Mouse (Mus musculus) 3T3-L1 (cell line): ENCODE measurements around the gene Olfr279.

Experiments used
- DNase-seq: peaks from one replicate; pipeline ENCODE4 v3.0.0-alpha.2; 2015; ENCODE audit warnings: low read depth, low spot score

The Olfr279 gene

DNA sequence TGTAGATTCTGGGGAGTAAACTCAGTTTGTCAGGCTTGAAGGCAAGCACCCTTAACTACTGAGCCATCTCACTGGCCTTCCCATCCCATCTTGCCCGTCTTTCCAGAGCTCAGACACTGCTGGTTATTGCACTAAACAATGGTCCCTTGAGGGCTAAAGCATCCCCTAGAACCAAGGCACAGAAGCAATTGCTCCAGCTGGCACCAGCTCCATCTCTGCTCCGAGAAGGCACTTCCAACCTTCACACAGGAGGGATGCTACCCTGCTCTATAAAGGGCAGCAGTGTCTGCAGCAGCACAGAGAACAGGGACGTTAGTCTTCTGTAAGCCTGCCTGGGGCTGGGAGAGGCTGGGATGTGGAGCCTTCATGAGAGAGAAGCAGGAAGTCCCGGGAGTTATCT is at the start of gene Olfr279:
Olfr279 (plus strand) TSS at position 301 of the 400 bp plus-strand sequence.
- DNase-seq = no peak

DNA sequence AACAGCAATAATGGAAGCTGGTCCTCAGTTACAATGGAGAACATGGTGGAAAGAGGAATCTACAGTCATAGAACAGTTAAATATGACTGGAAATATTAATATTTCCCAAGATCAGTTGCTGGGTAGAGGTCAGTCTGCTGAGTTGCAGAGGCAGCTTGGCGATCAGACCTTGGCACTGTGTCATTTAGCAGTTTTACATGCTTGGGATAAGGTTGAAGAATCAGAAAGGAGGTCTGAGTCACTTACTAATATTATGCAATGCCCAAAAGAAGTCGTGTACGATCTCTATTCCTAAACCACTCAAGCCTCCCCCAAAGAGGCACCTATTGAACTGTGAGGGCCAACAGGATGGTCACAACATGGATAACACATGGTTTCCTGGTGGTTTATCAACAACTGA is 47.6 kb upstream of the Olfr279 start:
- DNase-seq = no peak

DNA sequence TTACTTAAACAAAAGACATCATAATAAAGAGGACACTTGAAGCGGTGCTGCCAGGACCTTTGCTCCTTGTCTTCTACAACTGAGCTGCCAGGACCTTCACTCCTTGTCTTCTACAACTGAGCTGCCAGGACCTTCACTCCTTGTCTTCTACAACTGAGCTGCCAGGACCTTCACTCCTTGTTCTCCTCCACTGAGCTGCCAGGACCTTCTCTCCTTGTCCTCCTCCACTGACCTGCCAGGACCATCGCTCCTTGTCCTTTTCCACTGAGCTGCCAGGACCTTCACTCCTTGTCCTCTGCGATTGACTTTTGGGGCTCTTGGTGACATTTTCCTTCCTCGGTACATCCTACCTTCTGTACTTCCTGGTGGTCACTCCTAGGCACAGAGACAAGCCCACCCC is 43.7 kb upstream of the Olfr279 start:
- DNase-seq = no peak

DNA sequence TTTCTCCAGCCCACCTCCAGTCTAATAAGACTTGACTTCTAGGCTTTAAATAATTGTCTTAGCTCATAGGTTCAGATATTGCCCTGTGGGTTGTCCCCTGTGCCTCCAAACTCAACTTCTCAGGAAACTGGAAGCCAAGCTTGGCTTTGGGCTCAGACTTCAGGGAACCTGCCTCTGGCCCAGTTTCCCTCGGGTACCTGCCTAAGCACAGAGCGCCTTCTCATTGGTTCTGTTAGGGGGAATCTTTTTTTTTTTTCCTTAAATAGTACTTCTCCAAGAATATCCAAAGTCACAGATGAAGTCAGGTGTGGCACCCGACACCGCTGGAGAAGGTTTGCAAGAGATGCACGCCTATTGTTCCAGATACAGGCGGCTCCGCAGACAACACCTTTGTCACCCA is 39.9 kb upstream of the Olfr279 start, which contains the start of gene Olfr281:
Olfr281 (plus strand) TSS at position 301 of the 400 bp plus-strand sequence.
- DNase-seq = no peak

DNA sequence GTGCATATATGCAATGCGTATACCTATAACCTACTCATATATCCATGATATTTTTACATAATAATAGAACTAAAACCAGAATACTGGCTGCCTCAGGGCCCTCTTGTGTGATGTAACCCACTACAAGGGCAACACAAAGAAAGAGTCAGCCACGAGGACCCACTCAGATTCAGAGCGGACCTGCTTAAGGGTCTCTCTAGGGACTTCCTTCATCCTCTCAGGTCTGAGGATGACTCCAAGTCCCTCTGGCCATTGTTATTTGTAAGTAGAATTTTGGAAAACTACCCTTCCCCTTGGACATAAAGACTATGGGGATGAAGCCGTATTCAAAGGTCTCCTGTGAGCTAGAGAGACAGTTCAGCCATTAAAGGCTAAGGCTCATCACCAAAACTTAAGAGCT is 22.6 kb upstream of the Olfr279 start, which contains the start of gene OR5BS1P:
OR5BS1P (plus strand) TSS at position 301 of the 400 bp plus-strand sequence.
- no peak for DNase-seq

DNA sequence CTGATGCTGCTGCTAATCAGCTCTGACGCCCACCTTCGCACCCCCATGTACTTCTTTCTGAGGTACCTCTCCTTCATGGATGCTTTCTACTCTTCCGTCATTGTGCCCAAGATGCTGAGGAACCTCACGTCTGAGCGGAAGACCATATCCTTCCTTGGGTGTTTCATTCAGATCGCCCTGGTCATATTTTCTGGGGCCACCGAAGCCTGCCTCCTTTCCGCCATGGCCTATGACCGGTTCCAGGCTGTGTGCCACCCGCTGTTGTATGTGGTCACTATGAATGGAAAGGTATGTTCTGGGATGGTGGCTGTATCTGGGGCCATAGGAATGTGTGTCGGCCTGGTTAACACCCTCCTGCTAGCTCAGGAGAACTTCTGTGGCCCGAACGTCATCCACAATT is 20.7 kb upstream of the Olfr279 start:
- no peak for DNase-seq

DNA sequence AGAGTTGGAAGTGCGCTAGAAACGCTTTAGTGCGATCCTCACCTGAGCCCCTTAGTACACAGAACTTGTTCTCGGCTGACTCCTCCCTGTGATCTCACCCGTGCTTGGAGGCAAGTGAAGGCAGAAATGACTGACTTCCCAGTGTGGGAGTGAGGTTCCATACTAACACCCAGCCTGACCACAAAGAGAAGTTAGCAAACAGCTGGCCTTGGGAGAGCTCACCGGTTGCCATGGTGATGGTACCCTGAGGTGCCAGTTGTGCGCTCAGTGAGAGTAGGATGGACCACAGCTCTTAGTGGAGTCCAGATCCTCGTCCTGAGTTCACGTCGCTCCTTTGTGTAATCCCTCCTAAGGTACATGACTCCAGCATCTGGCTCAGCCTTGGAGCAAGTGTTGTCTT is 17.2 kb upstream of the Olfr279 start:
- no peak for DNase-seq

DNA sequence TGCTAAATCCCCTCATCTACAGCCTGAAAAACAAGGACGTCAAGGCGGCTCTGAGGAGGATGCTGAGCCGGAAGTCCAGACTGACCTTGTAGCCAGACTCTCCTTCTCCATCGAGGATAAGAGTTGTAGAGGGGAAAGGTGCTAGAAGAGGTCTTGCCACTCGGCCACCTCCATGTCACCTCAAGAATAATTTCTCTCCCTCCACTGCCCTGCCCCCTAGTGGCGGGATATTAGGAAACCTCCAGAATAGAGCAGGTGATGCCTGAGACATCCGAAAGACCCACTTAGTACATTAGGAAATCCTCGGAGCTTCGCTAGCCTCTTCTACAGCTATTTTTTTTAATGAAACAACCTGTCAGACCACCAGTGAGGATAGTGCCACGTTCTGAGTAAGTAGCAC is 16.8 kb upstream of the Olfr279 start:
- peak; percentile 44 for DNase-seq

DNA sequence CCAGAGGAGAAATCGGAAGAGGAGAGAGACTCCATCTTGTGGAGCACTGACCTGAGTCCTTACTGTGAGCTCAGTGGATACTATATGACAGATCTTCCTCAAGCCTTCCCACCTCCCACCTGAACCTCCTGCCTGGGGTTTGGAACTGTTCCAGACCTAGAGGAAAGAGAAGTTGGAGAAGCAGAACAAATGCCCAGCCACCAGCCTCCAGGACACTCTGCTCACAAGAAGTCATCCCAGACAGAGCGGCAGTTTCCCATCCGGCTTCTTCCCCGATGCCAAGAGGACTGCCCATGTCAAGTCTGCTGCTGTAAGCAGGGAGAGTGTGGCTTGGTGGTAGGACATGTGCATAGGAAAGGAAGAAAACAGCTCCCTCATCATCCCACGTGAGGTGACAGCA is 15.9 kb upstream of the Olfr279 start:
- DNase-seq = no peak

DNA sequence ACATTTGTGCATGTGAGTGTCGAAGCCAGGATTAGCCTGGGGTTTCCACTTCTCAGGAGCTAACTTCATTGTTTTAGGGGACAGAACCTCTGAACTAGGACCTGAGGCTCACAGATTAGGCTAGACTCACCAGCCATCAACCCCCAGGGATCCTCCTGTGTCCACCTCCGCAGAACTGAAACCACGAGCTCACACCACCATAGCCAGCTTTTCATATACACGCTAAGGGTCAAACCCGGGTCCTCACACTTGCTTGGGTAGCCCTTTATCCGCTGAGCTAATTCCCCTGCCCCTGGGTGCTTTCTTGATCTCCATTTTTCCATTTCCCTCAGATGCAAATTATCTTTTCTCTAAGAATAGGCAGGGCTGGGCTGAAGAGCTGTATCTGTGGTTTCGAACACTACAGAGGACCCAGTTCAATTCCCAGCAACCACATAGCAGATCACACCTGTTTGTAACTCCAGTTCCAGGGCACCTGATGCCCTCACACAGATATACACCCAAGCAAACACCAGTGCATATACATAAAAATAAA is 12.6 kb upstream of the Olfr279 start:
- DNase-seq = no peak

DNA sequence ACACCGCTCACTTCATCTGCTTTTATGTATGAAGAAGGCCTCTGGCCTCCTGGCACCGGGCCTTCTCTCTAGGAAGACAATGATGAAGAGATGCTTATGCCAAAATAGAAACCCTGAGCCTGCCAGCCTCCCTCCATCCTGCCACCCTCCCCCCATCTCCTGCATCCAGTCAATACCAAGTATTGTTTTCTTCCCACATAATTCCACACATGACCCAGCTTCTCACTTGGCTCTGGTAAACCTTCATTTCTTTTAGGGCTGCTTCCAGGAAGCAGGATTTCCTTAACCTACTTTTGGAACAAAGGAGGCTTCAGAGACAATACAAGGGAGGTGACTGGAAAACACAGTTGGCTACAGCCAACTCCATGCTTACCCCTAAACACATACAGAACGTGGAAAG is 9.5 kb upstream of the Olfr279 start, which contains the start of gene Lalba:
Lalba (minus strand) TSS at position 21 of the 400 bp plus-strand sequence.
- no peak for DNase-seq

DNA sequence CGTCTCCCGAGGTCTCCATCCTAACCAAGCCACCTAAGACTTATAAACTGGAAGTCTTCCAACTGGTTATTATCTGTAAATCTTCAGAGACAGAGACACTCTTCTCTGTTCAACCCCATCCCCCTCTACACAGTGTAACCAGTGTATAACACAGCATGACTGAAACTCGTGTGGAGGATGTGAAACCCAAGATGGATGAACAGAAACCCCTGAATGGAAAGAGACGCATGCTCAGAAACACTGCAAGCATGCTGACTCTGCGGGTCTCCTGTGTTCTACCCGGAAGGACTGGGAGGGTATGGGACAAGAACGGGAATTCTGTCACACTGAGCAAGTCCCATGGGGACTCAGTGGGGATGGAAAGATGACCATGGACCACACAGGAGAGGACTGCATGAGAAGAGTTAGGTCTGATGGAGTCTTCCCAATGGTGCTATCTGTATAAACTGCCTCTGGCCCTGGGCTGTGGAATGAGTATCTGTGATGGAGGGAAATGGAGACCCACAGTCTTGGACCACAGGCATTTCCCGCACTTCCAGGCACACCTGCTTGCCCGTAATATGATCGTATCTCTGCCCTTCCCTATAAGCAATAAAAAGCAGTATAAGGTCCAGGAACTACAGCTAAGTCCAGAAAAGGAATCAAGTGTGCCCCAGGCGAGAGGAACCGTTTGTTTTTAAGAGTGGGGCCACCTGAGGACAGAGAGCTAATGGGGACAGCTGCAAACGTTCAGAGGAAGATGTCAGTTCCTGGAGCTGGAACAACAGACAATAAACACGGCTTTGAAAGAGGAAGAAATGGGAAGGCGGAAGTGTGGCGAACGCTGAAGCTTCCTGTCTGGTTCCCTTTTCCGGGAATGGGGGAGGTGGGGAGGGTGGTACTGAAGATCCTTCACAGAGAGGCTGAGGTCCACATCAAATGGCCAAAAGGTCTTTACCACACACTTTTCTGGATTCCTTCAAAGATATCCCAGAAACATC is 8.0 kb upstream of the Olfr279 start:
- DNase-seq = no peak

DNA sequence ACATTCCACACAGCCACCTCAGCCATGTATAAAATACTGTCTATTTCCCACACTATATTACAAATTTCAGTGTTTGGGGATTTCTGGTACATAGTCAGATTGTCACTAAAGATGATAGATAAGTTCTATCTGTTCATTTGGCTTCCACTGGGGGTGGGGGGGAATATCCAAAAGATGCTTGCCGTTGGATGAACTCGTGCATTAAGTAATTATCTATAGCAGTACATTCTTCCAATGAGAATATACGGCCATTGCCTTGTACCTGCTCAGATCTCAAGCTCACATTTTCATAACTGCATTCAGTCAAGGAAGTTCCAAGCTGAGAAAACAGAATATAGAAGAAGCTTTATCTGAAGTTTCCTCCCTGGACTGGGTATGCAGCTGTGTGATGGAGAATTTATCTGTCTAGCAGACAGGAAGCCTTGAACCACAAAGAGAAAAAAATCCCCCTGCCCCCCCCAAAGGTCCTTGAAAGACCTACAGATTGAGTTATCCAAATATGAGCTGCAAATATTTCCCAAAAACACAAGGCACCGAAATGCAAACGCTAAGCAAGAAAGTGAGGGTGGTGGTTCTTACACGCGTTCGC is 5.7 kb upstream of the Olfr279 start:
- DNase-seq = no peak

DNA sequence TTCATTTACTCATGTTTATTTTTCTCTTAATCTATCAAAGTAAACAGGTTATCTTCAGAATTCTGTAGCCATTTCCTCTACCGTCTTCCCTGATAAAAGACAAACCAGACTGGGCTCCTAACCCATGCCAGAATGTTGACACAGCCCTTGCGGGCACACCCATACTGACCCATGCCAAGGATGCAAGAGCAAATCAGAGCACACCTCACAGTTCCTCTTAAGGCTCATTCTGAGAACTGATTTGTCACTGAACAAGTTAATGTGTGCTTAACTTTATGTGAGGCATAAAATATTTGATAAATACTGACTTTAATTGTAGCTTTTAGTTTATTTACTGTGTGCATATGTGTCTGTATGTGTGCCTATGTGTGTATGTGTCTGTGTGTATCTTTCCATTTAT is 870 bp upstream of the Olfr279 start:
- no peak for DNase-seq

DNA sequence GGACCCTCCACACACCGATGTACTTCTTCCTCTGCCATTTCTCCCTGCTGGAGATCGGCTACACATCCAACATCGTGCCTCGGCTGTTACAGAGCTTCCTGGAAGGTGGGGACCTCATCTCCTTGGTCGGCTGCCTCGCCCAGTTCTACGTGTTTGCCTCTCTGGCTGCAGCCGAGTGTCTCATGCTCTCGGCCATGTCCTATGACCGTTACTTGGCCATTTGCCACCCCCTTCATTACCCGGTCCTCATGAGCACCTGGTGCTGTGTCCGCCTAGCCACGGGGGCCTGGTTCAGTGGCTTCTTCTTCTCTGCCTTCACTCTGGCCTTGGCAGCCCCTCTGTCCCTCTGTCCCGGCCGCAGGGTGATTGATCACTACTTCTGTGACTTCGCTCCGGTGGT is 5.4 kb downstream of the Olfr279 start:
- DNase-seq = no peak

DNA sequence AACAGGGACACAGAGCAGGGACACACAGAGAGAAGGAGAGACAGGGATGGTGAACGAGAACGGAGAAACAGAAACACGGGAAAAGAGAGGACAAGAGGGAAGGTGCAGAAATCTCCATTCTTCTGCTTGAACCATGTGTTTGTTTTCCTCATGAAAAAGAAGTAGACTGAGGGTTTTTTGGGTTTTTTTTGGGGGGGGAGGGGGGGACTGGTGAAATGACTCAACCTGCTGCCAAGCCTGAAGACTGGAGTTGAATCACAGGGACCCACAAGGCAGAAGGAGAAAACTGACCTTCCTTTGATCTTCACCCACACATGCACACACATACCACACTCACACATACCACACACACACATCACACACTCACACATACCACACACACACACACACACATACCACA is 11.1 kb downstream of the Olfr279 start:
- no peak for DNase-seq

DNA sequence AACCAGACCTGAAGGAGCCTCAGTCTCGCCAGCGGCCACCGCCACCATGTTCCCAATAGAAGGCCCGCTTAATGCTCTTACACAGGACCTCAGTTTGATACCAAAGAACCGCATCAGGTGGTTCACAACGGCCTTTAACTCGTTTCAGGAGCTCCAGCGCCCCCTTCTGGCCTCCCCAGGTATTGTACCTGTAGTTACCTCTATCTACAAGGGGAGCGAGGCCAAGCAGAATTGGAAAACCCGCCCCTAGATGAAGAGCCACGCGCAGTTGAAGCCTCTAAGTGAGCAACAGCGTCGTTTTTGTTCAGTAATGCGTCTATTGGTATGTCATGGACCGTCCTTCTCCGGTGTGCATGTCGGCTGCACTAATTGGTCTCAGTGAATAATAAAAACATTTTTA is 12.3 kb downstream of the Olfr279 start:
- DNase-seq = peak; percentile 69

DNA sequence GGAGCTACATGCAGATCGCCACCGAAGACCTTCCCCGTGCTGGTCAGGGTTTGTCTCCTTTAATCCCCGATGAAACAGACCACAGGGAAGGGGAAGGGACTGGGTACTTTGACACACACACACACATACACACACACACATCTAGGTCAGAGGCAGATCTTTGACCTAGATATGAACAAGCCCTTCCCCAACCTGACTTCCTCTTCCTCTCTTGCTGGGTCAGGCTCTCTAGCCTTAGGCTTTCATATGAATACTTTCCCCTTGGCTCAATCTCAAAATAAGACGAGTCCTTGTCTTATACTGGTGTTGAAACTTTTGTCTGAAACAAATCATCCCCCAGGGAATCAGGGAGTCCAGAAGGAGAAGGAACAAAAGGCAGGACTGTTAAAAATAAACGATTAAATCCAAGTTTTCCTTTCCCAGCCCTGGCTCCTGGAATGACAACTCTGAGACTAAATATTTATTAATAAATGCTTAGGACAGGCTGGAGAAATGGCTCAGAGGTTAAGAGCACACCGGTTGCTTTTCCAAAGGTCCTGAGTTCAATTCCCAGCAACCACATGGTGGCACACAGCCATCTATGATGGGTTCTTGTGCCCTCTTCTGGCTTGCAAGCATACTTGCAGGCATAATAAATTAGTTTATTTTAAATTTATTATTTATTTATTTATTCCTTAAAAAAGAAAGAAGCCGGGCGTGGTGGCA is 14.2 kb downstream of the Olfr279 start:
- peak; percentile 65 for DNase-seq

DNA sequence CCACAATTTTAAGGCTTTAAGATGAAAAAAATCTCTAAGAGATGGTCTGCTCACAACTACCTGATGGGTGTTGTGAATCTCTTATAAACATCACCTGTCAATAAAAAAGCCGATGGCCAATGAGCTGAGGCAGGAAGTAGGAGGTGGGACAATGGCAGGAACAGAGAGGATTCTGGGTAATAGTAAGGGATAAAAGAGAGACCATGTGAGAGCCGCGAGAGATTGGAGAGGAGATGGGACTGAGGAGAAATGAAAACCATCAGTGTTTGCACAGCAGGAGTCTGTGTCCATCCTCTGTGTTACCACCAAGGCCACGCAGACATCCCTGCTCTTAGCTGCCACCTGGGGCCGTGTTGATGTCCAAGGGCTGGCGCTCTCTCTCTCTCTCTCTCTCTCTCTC is 15.1 kb downstream of the Olfr279 start:
- DNase-seq = no peak

DNA sequence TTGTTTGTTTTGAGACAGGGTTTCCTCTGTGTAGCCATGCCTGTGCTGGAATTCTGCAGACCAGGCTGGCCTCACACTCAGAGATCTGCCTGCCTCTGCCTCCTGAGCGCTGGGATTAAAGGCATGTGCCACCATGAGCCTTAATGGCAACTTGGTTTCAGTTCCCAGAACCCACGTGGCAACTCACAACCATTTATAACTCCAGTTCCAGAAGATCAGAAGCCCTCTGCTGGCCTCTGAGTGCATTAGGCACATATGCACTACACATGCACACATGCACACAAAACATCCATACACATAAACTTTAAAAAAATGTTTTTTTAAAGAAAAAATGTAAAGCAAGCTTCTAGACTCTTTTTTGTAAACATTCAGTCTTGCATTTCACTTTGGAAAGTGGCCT is 17.2 kb downstream of the Olfr279 start:
- no peak for DNase-seq

DNA sequence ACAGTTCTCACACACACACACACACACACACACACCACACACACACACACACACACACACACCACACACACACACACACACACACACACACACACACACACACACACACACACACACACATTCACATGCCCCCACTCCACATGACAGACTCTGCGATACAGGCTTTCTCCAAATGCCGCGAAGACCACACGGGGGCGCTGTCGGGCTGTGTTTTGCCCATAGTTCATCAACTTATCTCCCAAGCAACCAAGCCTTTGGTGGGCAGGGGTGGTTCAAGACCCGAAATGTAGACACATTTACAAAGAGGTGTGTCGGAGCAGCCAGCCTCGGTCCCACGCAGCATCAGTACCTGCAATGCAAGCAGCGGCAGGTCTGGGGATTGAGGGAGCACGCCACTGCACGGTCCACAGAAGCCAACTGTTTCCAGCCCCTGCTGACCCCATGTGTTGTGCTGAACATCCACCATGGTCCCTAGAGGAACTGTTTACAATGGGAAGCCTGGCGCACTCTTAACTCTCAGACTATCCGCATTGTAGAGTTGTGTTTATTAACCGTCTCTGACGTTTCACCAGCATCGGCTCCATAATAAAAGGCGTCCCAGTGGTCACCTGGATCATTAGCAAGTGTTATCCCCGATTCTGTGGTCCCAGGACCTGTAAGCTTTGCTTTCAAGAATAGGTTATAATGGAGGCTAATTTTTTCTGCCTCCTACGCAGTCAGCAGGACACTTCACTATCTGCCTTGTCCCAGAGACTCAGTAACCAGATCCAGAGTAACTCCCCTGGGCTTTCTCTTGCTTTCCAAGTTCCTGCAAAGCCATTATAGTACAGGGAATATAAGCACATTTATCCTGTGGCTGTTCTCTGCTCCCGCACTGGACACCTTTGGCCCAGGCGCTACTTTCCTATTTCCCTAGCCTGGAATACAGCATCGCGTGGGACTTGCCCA is 18.5 kb downstream of the Olfr279 start:
- DNase-seq = peak; percentile 88
